12 mouse cellular contexts compared by ENCODE assay signal in genomic region chr4:115761206-115761605, GRCm38 (mm10). TPM values are rescaled to one million over a fixed set of nuclear protein-coding genes. Genes with fewer than 3 reads are reported as not detected.
DNase-seq lines count a peak whose midpoint lies in the region; ATAC-seq and TF ChIP-seq lines count a peak whose summit lies in the region.
"Had no signal": no experiment of that assay in that cellular context is flagged by ENCODE, and none has a peak within 500 bp of the region (broad histone marks: within the 10 kb centered on the region; RNA-seq: fewer than 3 reads in every experiment).

No protein-coding gene starts in this region.

- 45% methylated on average over 3 of the region's 3 CpGs for WGBS in hindbrain, postnatal 0 days
- 88% methylated on average over 3 of the region's 3 CpGs for WGBS in hindbrain, embryonic 10.5 days

- TF ChIP-seq CTCF in hindbrain, postnatal 0 days (IDR thresholded peaks at IDR 0.05; ENCODE audit: low read depth), result no peak

- peak; percentile 55 for DNase-seq in hindbrain, postnatal 0 days (ENCODE audit: low spot score)
- no peak for DNase-seq in hindbrain, embryonic 10.5 days (ENCODE audit: low spot score)
- DNase-seq in adrenal gland, adult (ENCODE audit: inconsistent age in 2 of 2, low spot score in 1 of 2), result peak; percentile 70 to 88
- DNase-seq in adrenal gland, postnatal 14 days, result peak; percentile 84
- DNase-seq in kidney, postnatal 4 days, result peak; percentile 21 to 42
- no peak for DNase-seq in B cell, adult 2 months
- DNase-seq in urinary bladder, adult 18-20 months (ENCODE audit: low spot score in 2 of 2), result no peak

- H3K4me2 ChIP-seq in hindbrain, postnatal 0 days (ENCODE audit: low read depth, low read length), result no peak overlapping the region
- H3K4me2 ChIP-seq: limb, embryonic 12.5 days had no signal

- H3K9ac ChIP-seq in hindbrain, postnatal 0 days (replicated peaks; ENCODE audit: low read length), result no peak overlapping the region
- H3K9ac ChIP-seq: limb, embryonic 12.5 days had no signal

- no peak for ATAC-seq in hindbrain, postnatal 0 days
- no peak for ATAC-seq in frontal cortex, adult (ENCODE audit: low TSS enrichment)
- ATAC-seq: forebrain, embryonic 16.5 days had no signal

- no peak overlapping the region for H3K27ac ChIP-seq in hindbrain, postnatal 0 days
- H3K27ac ChIP-seq in hindbrain, embryonic 10.5 days, result no peak overlapping the region
- H3K27ac ChIP-seq: limb, embryonic 12.5 days had no signal

- no peak overlapping the region for H3K4me3 ChIP-seq in hindbrain, postnatal 0 days (ENCODE audit: low read length)
- no peak overlapping the region for H3K4me3 ChIP-seq in hindbrain, embryonic 10.5 days
- H3K4me3 ChIP-seq: limb, embryonic 12.5 days had no signal

- no peaks in the 10 kb centered on the region for H3K9me3 ChIP-seq in hindbrain, postnatal 0 days (ENCODE audit: low read length)
- no peaks in the 10 kb centered on the region for H3K9me3 ChIP-seq in hindbrain, embryonic 10.5 days
- H3K9me3 ChIP-seq: limb, embryonic 12.5 days had no signal

- peaks cover 30% of the 10 kb centered on the region for H3K36me3 ChIP-seq in hindbrain, postnatal 0 days (ENCODE audit: insufficient read depth, low read length)
- H3K36me3 ChIP-seq in hindbrain, embryonic 10.5 days, result peaks cover 81% of the 10 kb centered on the region

- H3K27me3 ChIP-seq in hindbrain, postnatal 0 days (ENCODE audit: insufficient read depth, low read length), result no peaks in the 10 kb centered on the region
- H3K27me3 ChIP-seq in hindbrain, embryonic 10.5 days (ENCODE audit: insufficient read depth, poor library complexity, severe bottlenecking), result no peaks in the 10 kb centered on the region
- H3K27me3 ChIP-seq: limb, embryonic 12.5 days had no signal

- H3K4me1 ChIP-seq in hindbrain, postnatal 0 days (ENCODE audit: insufficient read depth, low read length), result no peaks in the 10 kb centered on the region
- H3K4me1 ChIP-seq in hindbrain, embryonic 10.5 days (replicated peaks), result no peaks in the 10 kb centered on the region

RNA-seq across cellular contexts. Expression of gene Tex38, which starts 19.6 kb away (rescaled TPM):
- not detected in 2 replicates for total RNA-seq in hindbrain, postnatal 0 days (2014; rRNA removed)
- polyA plus RNA-seq in hindbrain, postnatal 0 days (2015; fragmentation: Nextera tagmentation; extraction: Ambion mirVana), result 0.74 and 0.77 TPM in 2 replicates
- polyA plus RNA-seq in hindbrain, embryonic 10.5 days (2016; fragmentation: Nextera tagmentation; extraction: Ambion mirVana), result 0.20 TPM in 1 of 2 replicates, not detected in the other
- 1.2 and 2.3 TPM in 2 replicates for total RNA-seq in adrenal gland, postnatal 14 days (2021)
- total RNA-seq: ES-E14; layer of hippocampus, adult 18-20 months had no signal

RNA-seq across cellular contexts. Expression of gene Atpaf1, which starts 23.4 kb away (rescaled TPM):
- 20.0 and 28.1 TPM in 2 replicates for total RNA-seq in hindbrain, postnatal 0 days (2014; rRNA removed)
- 43.5 and 49.9 TPM in 2 replicates for polyA plus RNA-seq in hindbrain, postnatal 0 days (2015; fragmentation: Nextera tagmentation; extraction: Ambion mirVana)
- 38.3 and 49.9 TPM in 2 replicates for polyA plus RNA-seq in hindbrain, embryonic 10.5 days (2016; fragmentation: Nextera tagmentation; extraction: Ambion mirVana)
- total RNA-seq in adrenal gland, postnatal 14 days (2021), result 42.6 and 46.2 TPM in 2 replicates

RNA-seq across cellular contexts. Expression of gene Efcab14, which starts 23.7 kb away (rescaled TPM):
- 17.1 and 20.5 TPM in 2 replicates for total RNA-seq in hindbrain, postnatal 0 days (2014; rRNA removed)
- polyA plus RNA-seq in hindbrain, postnatal 0 days (2015; fragmentation: Nextera tagmentation; extraction: Ambion mirVana), result 17.0 and 17.9 TPM in 2 replicates
- polyA plus RNA-seq in hindbrain, embryonic 10.5 days (2016; fragmentation: Nextera tagmentation; extraction: Ambion mirVana), result 31.0 and 33.7 TPM in 2 replicates
- total RNA-seq in adrenal gland, postnatal 14 days (2021), result 57.2 and 60.1 TPM in 2 replicates

Comparison
In these comparisons a context has a peak if more than half of its experiments do, and no peak if none do; other contexts are left out.
1. DNase-seq: peak in hindbrain, postnatal 0 days (single experiment), adrenal gland, adult (2 of 2), adrenal gland, postnatal 14 days (single experiment) and kidney, postnatal 4 days (2 of 2); none in hindbrain, embryonic 10.5 days (single experiment), B cell, adult 2 months (0 of 2) and urinary bladder, adult 18-20 months (0 of 2).